ENCODE assay signal across 8 mouse cellular contexts in genomic region chr5:28318671-28319070, GRCm38 (mm10). TPM values are rescaled to one million over a fixed set of nuclear protein-coding genes. Genes with fewer than 3 reads are reported as not detected.
A peak's percentile ranks its signal among the peaks of the same experiment; 100 is the strongest.
DNase-seq lines count a peak whose midpoint lies in the region; ATAC-seq and TF ChIP-seq lines count a peak whose summit lies in the region.

No protein-coding gene starts in this region.

- H3K27me3 ChIP-seq in lung, embryonic 15.5 days = no peaks in the 10 kb centered on the region
- no peaks in the 10 kb centered on the region for H3K27me3 ChIP-seq in embryonic facial prominence, embryonic 13.5 days
- no peaks in the 10 kb centered on the region for H3K27me3 ChIP-seq in limb, embryonic 11.5 days (ENCODE audit: control insufficient read depth, insufficient read depth, low read length)
- H3K27me3 ChIP-seq in stomach, embryonic 14.5 days (ENCODE audit: control insufficient read depth, insufficient read depth, low read length) = no peaks in the 10 kb centered on the region

- H3K36me3 ChIP-seq in lung, embryonic 15.5 days = 0 out of 2 replicates have a peak, but pooled peaks cover 3% of the 10 kb centered on the region
- H3K36me3 ChIP-seq in embryonic facial prominence, embryonic 13.5 days = no peaks in the 10 kb centered on the region
- no peaks in the 10 kb centered on the region for H3K36me3 ChIP-seq in limb, embryonic 11.5 days (ENCODE audit: control insufficient read depth, insufficient read depth, low read length)
- H3K36me3 ChIP-seq in stomach, embryonic 14.5 days (ENCODE audit: control insufficient read depth, insufficient read depth, low read length) = no peaks in the 10 kb centered on the region

- no peak for TF ChIP-seq CTCF in lung, adult 2 months (IDR thresholded peaks at IDR 0.05; ENCODE audit: insufficient read depth, low read length)

- H3K4me2 ChIP-seq in lung, embryonic 15.5 days = peak overlapping the region; percentile 62
- H3K4me2 ChIP-seq in embryonic facial prominence, embryonic 13.5 days = peak overlapping the region; percentile 68
- H3K4me2 ChIP-seq in limb, embryonic 11.5 days (ENCODE audit: low read depth, severe bottlenecking) = peak overlapping the region; percentile 65; the same call in 1 of the 2 replicates
- peak overlapping the region; percentile 77 for H3K4me2 ChIP-seq in stomach, embryonic 14.5 days (replicated peaks; ENCODE audit: low read depth, low read length)

- H3K9me3 ChIP-seq in lung, embryonic 15.5 days = no peaks in the 10 kb centered on the region
- H3K9me3 ChIP-seq in embryonic facial prominence, embryonic 13.5 days = no peaks in the 10 kb centered on the region
- no peaks in the 10 kb centered on the region for H3K9me3 ChIP-seq in limb, embryonic 11.5 days (ENCODE audit: control insufficient read depth, low read length)
- H3K9me3 ChIP-seq in stomach, embryonic 14.5 days (ENCODE audit: control insufficient read depth, low read depth, low read length) = no peaks in the 10 kb centered on the region

- ATAC-seq in lung, embryonic 15.5 days (ENCODE audit: borderline replicate concordance, extremely low read depth, low FRiP score, low TSS enrichment) = no peak
- no peak for ATAC-seq in embryonic facial prominence, embryonic 13.5 days (ENCODE audit: insufficient number of reproducible peaks, insufficient read depth, low FRiP score, low TSS enrichment, low read depth)
- no peak for ATAC-seq in limb, embryonic 11.5 days (ENCODE audit: insufficient number of reproducible peaks, low FRiP score, low TSS enrichment, low read depth)
- ATAC-seq in stomach, embryonic 14.5 days (ENCODE audit: insufficient number of reproducible peaks, insufficient read depth, low FRiP score, low read depth) = no peak
- ATAC-seq in monocyte, adult 5-6 weeks (replicated peaks; ENCODE audit: insufficient number of reproducible peaks, low FRiP score, low TSS enrichment, poor library complexity, severe bottlenecking) = no peak

- H3K27ac ChIP-seq in lung, embryonic 15.5 days = no peak overlapping the region
- H3K27ac ChIP-seq in embryonic facial prominence, embryonic 13.5 days = no peak overlapping the region
- H3K27ac ChIP-seq in limb, embryonic 11.5 days (replicated peaks; ENCODE audit: low read depth, low read length) = no peak overlapping the region
- H3K27ac ChIP-seq in stomach, embryonic 14.5 days (ENCODE audit: low read length) = no peak overlapping the region

- no peak for TF ChIP-seq POLR2A in lung, adult 2 months (IDR thresholded peaks at IDR 0.05; ENCODE audit: borderline replicate concordance, extremely low read depth, low read depth, low read length)

- H3K9ac ChIP-seq in lung, embryonic 15.5 days = peak overlapping the region; percentile 99; the same call in 1 of the 2 replicates
- peak overlapping the region; percentile 60 for H3K9ac ChIP-seq in embryonic facial prominence, embryonic 13.5 days
- H3K9ac ChIP-seq in limb, embryonic 11.5 days (ENCODE audit: low read length) = no peak overlapping the region
- no peak overlapping the region for H3K9ac ChIP-seq in stomach, embryonic 14.5 days (replicated peaks; ENCODE audit: low read depth, low read length)

- H3K4me1 ChIP-seq in lung, embryonic 15.5 days = peaks cover 21% of the 10 kb centered on the region
- peaks cover 13% of the 10 kb centered on the region for H3K4me1 ChIP-seq in lung, adult 2 months (ENCODE audit: control insufficient read depth, insufficient read depth, low read length)
- H3K4me1 ChIP-seq in embryonic facial prominence, embryonic 13.5 days = peaks cover 17% of the 10 kb centered on the region
- H3K4me1 ChIP-seq in limb, embryonic 11.5 days (ENCODE audit: control insufficient read depth, insufficient read depth, low read length) = no peaks in the 10 kb centered on the region
- H3K4me1 ChIP-seq in stomach, embryonic 14.5 days (ENCODE audit: control insufficient read depth, insufficient read depth, low read length) = peaks cover 5% of the 10 kb centered on the region; the same call in 1 of the 2 replicates

- H3K4me3 ChIP-seq in lung, embryonic 15.5 days = peak overlapping the region; percentile 95; the same call in 1 of the 2 replicates
- no peak overlapping the region for H3K4me3 ChIP-seq in lung, adult 2 months (replicated peaks; ENCODE audit: extremely low read depth, low read depth, low read length)
- peak overlapping the region; percentile 92 for H3K4me3 ChIP-seq in embryonic facial prominence, embryonic 13.5 days
- 0 out of 2 replicates have a peak overlapping the region, but pooled peaks have one; percentile 65 for H3K4me3 ChIP-seq in limb, embryonic 11.5 days (ENCODE audit: low read depth, low read length)
- H3K4me3 ChIP-seq in stomach, embryonic 14.5 days (ENCODE audit: low read depth, low read length) = peak overlapping the region; percentile 99; the same call in 1 of the 2 replicates

- DNase-seq in lung, adult 2 months = no peak
- no peak for DNase-seq in limb, embryonic 11.5 days (ENCODE audit: low spot score)
- no peak for DNase-seq in gastrocnemius, postnatal 4 days (ENCODE audit: low spot score in 2 of 2)
- no peak for DNase-seq in c-Kit-positive CD71-positive TER-119-positive erythroid progenitor cells, embryonic 14.5 days (ENCODE audit: low spot score)

- WGBS in lung, embryonic 15.5 days = 53% methylated on average over 2 of the region's 2 CpGs
- 39% methylated on average over 2 of the region's 2 CpGs for WGBS in lung, adult 2 months
- WGBS in embryonic facial prominence, embryonic 13.5 days = 61% methylated on average over 2 of the region's 2 CpGs
- WGBS in limb, embryonic 11.5 days = 72% methylated on average over 2 of the region's 2 CpGs
- 58% methylated on average over 2 of the region's 2 CpGs for WGBS in stomach, embryonic 14.5 days

RNA-seq across cellular contexts. Expression of gene Rbm33, which starts 1.8 kb away (rescaled TPM):
- 13.3 and 13.9 TPM in 2 replicates for polyA plus RNA-seq in lung, embryonic 15.5 days (2015; fragmentation: Nextera tagmentation; extraction: Ambion mirVana)
- polyA plus RNA-seq in lung, adult 2 months (2012; rRNA removed) = 25.5 and 31.2 TPM in 2 replicates
- 14.1 and 15.2 TPM in 2 replicates for polyA plus RNA-seq in embryonic facial prominence, embryonic 13.5 days (2015; fragmentation: Nextera tagmentation; extraction: Ambion mirVana)
- polyA plus RNA-seq in limb, embryonic 11.5 days (2014; fragmentation: Nextera tagmentation; extraction: Ambion mirVana) = 16.4 and 18.5 TPM in 2 replicates
- polyA plus RNA-seq in stomach, embryonic 14.5 days (2014; fragmentation: Nextera tagmentation; extraction: Ambion mirVana) = 26.4 and 27.4 TPM in 2 replicates
- 10 to 100 TPM; 41.0 to 43.2 TPM for total RNA-seq in gastrocnemius, postnatal 4 days (2021)
- total RNA-seq in monocyte, adult 5-6 weeks (2017) = 60.8 to 96.3 TPM (median 77.3 TPM) in 3 replicates

Comparison
In these comparisons a context has a peak if more than half of its experiments do, and no peak if none do; other contexts are left out.
1. H3K9ac ChIP-seq: peak in lung, embryonic 15.5 days (single experiment) and embryonic facial prominence, embryonic 13.5 days (single experiment); none in limb, embryonic 11.5 days (single experiment) and stomach, embryonic 14.5 days (single experiment).
2. Peak in every context shown above with its lines, with median percentiles within 50 percentile points of each other: H3K4me2 ChIP-seq.